Mouse (Mus musculus) heart, postnatal 10 days (tissue): Measurements from ENCODE around the gene Pno1. TPM values are rescaled to one million over a fixed set of nuclear protein-coding genes. Genes with fewer than 3 reads are reported as not detected.
"Not testable (repeated sequence)": the region's sequence is repeated elsewhere in the genome, so short reads cannot be mapped to it uniquely, and the experiment has no call there.

ENCODE experiments used
- DNase-seq, 2 experiments: peaks; one replicate each; pipeline ENCODE4 v3.0.0; 2021
- intact Hi-C: fragments of 180-260 bp; cut with DNase I; formaldehyde crosslinking; loops from one replicate; pipeline ENCODE4 v1.15.1; 2025
- total RNA-seq, 2 experiments: library from RNA; stranded (reverse); gene quantifications; 2 replicates each; pipeline ENCODE4 v1.2.3; 2021

The Pno1 gene
- total RNA-seq, result 10 to 100 TPM; 32.1 to 32.3 TPM

DNA sequence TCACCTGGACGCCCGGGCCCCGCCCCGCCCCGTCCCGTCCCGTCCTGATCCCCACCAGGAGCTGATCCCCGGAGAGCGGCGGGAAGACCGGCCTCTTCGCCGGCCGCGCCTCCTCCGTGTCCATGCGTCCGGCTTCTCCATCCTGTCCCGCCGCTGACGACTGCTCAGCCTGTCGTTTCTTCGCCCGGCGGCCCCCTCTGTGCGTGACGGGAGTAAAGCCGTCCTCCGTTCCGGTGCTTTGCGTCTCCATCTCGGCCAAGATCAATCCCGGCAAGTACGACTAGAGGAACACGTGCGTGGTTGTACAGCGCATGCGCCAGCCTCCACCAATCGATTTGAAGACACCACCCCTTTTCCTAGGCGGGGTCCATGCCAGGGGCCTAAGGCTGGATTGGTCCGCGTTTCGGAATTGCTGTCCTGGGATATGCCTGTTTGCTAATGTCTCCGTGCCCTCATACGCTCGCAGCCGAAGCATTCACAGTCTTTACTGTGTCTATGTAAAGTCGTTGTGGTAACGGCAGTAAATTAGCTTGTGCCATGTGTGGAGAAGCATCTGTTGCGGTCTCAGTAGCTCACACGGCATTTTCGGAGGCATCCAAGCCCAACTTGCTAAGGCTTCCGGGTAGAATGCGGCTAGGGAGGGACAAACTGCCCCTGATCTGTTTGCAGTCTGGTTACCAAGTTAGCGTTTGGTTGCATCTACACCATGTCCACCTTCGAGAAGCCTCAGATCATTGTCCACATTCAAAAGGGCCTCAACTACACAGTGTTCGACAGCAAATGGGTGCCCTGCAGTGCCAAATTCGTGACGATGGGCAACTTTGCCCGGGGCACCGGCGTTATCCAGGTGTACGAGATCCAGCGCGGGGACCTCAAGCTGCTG is at the start of gene Pno1:
TSS of gene Pno1 (minus strand) at position 311 of the 883 bp plus-strand sequence.
- DNase-seq, result peak; percentile 97
- intact Hi-C loops, result loop anchor here (1.0 to 5.0 kb wide), 4 partner anchors 52 to 704 kb away; partner anchors contain the start of genes Ppp3r1 and Sec61g

DNA sequence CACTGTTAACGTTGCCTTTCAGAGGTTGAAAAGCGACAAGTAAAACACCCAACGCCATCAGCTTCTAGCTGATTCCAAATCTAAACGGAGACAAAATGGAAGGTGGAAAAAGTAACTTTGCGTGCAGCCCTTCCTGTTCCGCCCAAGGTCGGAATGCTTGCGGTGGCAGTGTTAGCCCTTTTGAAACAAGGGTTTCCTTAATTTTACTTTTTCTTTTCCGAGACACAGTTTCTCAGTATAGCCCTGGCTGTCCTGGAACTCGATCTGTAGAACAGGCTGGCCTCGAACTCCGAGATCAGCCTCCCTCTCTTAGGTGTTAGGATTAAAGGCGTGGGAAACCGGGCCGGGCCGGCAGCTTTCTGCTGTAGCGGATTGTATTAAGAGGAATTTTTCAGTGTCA is 46.5 kb upstream of the Pno1 start:
- intact Hi-C loops, result loop anchor here (5.0 kb wide), 2 partner anchors 96 to 176 kb away; no protein-coding TSS in a partner anchor
- DNase-seq, result no peak

DNA sequence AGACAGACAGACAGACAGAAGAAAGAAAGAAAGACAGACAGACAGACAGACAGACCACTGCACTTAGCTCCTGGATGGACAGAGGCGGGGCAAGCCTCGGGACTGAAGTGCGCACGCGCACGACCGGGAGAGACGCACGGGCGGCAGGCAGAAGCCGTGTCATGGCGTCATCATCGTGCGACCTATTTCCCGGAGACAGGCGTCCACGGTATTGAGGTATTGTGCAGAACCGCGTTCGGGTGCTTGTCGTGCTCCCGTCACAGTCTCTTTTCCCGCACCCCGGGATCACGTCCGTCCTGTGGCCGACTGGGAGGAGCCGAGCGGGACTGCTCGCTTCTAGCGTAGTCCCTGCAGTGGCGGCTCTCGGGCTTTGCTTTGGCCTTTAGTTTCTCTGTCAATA is 46.1 kb upstream of the Pno1 start, which contains the start of gene C1d:
TSS of gene C1d (plus strand) at position 137 of the 400 bp plus-strand sequence.
- intact Hi-C loops, result loop anchor here (5.0 kb wide), 2 partner anchors 95 to 175 kb away; no protein-coding TSS in a partner anchor
- peak; percentile 95 to 97 for DNase-seq

DNA sequence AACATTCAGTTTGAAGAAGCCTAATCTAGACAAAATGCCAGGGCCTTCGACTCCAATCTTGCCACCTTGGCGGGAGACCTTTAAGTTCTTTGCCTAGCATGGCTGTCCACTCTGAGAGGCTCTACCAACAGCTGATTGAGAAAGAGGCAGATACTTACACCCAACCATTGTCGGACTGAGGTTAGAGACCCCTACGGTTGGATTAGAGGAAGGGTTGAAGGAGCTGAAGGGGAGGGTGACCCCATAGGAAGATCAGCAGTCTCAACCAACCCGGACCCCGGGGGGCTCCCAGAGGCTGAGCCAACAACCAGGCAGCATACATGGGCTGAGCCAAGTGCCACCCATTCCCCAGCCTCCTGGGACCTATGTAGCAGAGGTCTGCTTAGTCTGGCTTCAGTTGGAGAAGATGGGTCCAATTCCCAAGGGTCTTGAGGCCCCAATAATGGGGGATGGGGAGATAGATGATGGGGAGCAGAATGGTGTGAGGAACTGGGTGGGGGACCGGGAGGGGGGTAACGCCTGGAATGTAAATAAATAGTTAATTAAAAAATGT is 45.5 kb upstream of the Pno1 start:
- DNase-seq, result peak in 1 of 2 experiments; percentile 9
- intact Hi-C loops, result loop anchor here (5.0 kb wide), 2 partner anchors 95 to 175 kb away; no protein-coding TSS in a partner anchor

DNA sequence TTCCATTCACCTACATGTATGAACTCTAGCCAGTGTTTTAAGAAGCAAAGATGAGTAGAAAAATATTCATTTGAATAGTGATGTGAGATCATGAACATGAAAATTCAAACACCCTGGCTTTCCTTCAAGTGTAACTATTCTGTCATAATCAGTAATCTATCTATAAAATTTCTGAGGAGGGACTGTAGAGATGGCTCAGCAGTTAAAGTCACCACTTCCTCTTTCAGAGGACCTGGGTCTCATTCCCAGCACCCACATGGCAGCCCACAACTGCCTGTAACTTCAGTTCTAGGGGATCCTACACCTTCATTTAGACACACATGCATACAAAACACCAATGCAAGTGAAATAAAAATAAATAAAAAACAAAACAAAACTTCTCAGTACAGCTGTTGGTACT is 37.3 kb upstream of the Pno1 start:
- DNase-seq, result no peak
- intact Hi-C loops, result no loop called here

DNA sequence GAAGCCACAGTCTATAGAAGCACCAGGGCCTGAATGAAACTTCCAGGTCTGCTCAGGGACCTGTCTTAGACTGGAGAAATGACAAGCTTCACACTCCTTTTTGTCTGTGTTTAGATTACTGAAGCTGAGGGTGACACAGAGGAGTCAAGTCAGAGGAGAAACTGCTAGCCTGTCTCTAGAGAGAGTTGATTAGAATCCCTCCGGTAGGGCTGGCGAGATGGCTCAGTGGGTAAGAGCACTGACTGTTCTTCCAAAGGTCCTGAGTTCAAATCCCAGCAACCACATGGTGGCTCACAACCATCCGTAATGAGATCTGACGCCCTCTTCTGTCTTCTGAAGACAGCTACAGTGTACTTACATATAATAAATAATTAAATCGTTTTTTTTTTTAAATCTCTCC is 27.2 kb upstream of the Pno1 start:
- DNase-seq, intact Hi-C loops: not testable (repeated sequence)

DNA sequence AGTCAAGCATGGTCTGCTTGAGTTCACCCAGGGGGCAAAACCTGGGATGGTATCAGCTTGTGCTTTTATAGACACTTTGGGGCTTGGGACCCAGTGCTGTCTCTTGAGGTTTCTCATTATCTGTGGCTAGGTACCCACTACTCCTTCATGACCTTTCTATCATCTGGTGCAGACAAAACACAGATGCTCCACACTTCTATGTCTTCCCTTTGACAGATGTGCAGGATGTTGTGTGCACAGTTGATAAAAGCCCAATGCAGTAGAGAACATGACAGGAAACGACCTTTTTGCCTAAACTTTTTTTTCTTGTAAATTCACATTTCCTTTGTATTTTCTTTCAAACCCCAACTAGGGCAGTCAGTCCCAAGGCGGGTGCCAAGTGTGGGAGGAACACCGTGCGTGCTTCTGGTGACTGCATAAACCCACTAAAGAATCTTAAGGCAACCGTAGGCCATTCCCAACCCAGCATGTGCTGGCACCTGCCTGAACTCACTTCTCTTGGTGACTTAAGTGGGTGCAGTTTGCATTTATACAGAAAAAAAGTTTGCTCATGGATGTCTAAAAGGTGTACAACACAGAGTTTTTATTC is 25.2 kb upstream of the Pno1 start:
- intact Hi-C loops, result no loop called here
- no peak for DNase-seq

DNA sequence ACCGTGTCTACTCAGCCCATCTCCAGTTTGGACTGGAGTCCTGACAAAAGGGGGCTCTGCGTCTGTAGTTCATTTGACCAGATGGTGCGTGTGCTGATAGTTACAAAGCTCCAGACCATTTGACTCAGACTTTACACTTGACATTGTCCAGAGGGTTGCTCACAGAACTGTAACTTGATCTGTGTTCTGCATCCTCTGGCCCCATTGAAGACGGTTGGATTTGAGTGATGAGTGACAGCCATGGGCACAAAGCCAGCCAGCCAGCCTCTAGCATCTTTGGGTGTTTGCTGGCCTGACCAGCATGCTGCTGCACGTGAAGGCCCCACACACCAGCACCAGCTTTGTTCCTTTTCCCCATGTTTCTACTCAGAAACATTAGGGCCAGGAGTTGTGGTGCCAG is 21.4 kb upstream of the Pno1 start:
- peak in 1 of 2 experiments; percentile 7 for DNase-seq
- intact Hi-C loops, result no loop called here

DNA sequence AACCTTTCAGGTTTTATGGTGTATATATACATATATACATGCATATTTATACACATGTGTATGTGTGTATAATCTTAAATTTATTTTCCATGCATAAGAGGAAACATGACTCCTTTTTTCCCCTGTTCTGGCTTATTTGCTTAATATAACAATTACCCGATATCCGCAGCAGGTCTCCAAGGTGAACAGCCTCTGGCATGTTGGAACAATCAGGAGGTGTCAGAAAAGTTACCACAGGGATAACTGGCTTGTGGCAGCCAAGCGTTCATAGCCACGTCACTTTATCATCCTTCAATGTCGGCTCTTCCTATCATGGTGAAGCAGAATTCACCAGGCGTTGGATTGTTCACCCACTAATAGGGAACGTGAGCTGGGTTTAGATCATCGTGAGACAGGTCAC is 9.8 kb upstream of the Pno1 start:
- no peak for DNase-seq
- intact Hi-C loops, result no loop called here

DNA sequence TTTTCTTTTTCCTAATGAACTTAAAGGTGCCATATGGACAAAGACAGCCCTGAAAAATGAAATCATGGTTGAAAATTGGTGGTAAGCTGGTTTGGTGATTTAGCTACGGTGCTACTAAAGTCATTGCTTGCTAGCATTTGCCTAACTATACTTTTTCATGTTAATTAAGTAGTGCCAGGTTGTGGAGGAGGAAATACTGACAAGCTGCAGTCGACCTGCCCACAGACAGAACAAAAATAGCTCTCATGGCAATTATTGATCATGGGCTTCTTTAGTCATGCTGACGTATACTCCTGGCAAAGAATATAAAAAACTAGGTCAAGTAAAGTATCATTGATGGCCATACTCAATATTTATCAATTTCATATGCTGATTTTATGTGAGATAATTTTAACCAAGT is 4.1 kb upstream of the Pno1 start:
- intact Hi-C loops, result no loop called here
- no peak for DNase-seq

DNA sequence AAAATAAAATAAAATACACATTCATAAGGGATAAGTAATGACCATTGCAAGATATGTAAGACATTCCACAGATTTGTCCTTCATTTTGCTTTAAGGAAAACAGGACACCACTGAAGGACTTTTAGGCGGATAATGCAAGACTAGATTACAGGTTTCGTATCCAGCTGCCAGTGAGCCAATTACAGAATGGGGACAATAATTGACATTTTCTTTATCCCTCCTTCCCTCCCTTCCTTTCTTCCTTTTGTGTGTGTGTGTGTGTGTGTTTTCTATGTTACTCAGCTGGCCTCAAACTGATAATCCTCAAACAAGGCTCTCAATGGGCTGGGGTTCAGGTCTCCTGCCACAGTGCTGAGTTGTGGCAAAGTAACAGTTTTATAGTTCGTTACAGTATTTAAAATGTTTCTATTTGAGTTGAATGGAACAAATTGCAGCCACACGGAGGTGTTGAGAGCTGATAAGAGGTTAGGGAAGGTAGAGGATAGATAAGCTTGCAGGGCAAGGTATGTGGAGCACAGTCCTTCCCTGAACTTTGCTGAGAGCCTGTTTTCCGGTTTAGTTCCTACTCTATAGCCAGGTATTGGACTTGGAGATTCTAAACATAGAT is 1.6 kb upstream of the Pno1 start:
- intact Hi-C loops, result loop anchor here (5.0 kb wide), 3 partner anchors 131 to 706 kb away; partner anchors contain the start of gene Sec61g
- no peak for DNase-seq

DNA sequence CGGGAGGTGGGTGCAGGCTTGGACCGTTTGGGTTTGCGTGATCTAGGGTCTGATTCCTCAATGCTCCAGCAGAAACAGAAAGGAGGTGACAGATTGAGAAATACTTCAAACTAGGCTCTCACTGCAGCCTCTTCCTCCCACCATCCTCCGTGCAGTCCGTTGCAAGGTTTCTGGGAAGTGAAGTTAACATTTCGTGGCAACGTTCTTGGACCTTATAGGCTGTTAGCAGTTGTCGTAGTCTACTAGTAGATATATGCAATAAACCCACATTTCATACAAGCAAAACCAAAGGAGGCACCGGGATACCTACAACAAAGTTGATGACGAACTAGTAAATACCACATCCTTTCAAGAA is 750 bp upstream of the Pno1 start:
- DNase-seq, result no peak
- intact Hi-C loops, result loop anchor here (5.0 kb wide), 3 partner anchors 130 to 705 kb away; partner anchors contain the start of gene Sec61g

DNA sequence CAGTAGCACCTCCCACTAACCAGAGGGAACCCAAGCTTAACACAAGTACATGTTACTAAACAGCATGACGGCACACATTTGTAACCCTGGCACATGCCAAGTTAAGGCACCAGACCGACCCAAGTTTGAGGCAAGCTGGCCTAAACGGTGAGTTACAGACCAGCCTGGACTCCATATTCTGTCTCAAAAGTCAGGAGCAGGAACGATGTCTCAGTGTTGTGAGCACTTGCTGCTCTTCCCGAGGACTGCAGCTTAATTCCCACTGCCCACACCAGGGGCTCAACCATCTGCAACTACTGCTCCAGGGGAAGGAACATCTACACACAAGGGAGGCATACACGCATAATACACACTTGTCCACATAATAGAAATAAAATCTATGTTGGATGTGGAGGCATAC is 8.9 kb downstream of the Pno1 start:
- intact Hi-C loops, result no loop called here
- DNase-seq, result no peak

DNA sequence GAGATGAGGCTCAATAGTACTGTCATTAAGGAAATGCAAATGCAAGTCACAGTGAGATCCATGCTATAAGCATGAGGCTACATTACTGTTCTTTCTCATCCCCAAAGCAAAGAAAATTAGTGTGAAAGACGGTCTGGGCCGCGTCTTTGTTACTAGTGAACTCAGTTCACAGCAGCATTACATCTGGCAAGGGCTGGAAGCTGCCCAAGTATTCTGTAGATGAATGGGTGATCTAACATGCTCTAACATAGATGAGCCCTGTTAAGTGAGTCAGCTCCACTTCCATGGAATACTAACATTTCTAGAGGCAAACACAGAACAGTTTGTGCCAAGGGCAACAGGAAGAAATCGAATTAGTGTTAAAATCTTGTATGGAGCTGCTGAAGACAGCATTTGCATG is 10.4 kb downstream of the Pno1 start:
- intact Hi-C loops, result no loop called here
- DNase-seq, result no peak

DNA sequence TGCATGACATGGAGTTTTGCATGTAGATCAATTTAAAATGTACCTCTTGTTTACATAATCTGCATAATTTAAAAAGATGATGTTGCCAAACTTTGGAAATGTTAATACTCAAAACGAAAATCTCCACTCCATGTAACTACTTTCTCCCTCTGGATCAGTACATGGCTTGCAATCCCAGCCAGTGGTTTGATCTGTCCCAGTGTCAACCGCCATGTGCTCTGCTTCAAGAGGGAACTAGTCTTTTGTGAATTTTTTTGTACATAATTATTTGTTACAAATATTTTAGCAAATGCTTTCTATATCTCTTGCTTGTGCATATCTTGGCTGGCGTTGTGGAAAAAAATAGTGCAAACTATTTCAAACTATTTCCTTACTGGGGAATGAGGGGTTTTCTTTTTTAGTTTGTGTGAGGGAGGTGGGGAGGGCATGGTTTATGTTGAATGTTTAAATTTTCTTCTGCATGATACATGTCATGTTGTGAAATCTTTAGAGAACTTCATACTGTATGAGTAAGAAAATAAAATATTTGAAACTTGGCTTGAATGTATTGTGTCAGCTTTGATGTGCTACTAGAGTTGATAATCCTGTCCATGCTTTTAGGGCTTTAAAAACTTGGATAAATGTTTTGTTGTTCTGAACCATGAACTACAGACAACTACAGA is 11.4 kb downstream of the Pno1 start:
- intact Hi-C loops, result no loop called here

DNA sequence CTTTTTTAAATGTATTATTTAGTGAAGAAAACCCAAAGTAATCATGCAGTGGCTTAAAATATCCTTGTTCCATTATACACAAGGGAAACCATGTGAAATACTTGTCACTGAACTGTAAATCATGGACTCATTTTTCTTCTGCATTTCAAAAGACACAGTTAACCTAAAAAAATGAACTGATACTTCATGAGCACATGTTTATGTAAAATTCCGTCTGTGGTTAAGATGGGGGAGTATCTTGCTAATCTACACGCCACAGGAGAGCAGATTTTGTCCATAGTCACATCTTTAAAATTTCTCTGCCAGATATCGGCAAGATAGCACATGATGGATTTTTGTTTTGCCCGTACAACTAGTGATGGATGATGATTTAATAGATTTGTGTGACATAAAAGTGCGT is 12.2 kb downstream of the Pno1 start:
- intact Hi-C loops, result no loop called here

More for the DNA sequence above, 11.4 kb downstream of the Pno1 start:
- DNase-seq, result no peak

DNA sequence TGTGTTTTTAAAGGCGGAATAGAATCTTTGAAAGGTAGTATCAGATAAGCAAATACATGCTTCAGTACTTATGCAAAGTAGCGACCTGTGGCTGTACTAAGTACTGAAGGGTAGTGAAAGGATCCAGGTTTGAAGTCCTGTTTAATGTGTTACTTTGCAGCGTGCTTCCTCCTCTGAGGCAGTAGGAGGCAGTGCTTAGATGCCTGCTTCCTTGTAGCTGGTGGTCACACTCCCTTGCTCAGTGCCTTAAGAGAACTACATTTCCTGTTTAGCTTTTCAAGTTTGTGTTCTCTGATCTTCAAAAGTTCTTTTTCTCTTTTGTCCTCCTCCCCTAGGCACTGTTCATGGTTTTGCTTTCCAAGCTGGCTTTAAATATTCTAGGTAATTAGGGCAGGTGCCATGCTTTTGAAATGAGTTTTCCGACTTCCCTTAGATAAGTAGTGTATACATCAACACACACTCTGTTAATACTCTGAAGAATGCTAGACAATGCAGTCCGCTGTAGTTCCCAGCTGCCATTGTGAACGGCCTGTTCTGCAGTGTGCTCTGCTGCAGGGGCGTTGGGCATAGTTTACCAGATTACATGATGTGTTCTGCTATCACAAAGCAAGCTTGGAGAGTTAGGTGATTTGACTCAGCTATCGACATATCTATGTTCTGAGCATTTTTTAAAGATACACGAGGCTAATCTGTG is 19.1 kb downstream of the Pno1 start:
- intact Hi-C loops, result no loop called here
- no peak for DNase-seq

More for the DNA sequence above, 12.2 kb downstream of the Pno1 start:
- DNase-seq, result no peak

DNA sequence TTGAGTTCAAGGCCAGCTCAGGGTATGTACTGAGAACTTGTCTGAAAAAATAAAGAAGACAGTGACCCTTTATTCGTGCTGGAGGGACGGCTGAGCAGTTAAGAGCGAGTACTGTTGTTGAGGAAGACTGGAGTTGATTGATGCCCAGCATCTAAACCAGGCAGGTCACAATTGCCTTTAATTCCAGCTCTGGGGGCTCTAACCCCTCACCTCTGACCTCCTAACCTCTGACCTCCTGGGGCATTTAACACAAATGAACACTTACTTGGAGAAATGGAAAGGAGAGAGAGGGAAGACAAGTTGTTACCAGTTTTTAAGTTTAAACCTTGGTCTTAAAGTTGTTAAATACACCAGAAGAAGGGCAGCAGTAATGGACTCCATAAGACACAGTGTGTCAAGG is 22.6 kb downstream of the Pno1 start:
- intact Hi-C loops, result no loop called here
- no peak for DNase-seq

DNA sequence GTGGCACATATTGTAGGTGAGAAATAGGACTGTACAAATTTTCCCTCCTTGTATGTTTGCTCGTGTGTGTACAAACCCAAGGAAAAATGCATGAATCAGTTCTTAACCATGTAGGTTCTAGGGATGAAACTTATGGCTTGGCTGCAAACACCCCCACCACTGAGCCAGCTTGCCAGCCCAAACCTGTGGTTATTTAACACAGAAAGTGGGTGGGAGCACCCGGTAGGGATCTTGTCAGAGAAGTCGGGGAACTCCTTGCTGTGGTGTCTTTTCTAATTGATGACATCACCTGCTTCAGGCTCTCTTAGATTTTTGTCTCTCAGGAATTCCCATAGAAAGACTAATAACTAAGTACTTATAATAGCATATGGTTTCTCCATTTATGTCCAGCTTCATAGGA is 23.7 kb downstream of the Pno1 start:
- no peak for DNase-seq
- intact Hi-C loops, result no loop called here

DNA sequence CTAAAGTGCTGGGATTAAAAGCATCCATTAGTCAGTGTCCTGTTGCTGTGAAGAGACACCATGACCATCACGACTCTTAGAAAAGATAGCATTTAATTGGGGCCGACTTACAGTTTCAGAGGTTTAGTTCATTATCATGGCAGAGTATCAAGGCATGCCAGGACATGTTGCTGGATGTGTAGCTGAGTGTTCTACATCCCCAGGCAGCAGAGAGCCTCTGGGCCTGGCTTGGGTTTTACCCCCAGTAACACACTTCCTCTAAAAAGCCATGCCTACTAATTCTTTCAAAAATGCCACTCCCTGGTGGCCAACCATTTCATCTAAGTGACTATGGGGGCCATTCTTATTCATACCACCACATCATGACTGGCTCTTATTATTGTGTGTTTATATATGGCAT is 28.2 kb downstream of the Pno1 start:
- intact Hi-C loops, result no loop called here

More for the DNA sequence above, 28.2 kb downstream of the Pno1 start:
- DNase-seq, result no peak
